Mouse (Mus musculus): ENCODE data around the gene Nfia. TPM values are rescaled to one million over a fixed set of nuclear protein-coding genes. Genes with fewer than 3 reads are reported as not detected.
A peak's percentile ranks its signal among the peaks of the same experiment; 100 is the strongest.

Gene Nfia
- polyA plus RNA-seq, 1 experiment, result 0.02 TPM

DNA sequence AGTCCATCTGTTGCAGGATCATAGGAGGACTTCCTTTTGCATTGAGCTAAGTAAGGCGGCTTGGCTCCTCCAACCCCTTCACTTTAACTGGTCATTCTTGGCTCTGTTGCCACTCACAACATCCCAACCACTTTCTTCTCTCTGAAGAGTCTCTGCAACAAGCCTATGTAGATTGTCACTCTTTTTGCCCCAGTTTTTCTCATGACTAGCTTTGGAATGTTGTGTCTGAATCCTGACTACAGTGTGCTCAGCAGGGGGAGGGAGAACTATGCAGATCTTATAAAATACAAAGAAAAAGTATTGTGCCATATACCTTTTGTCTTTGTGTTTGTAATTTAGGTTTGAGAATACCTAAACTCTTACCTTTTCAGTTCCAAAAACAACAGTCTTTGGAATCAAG, 119.1 kb downstream of the Nfia start:
- peaks cover 50% of the 10 kb centered on the region for H3K4me1 ChIP-seq
- no peaks in the 10 kb centered on the region for H3K27me3 ChIP-seq (replicated peaks)
- H3K9me3 ChIP-seq, result no peaks in the 10 kb centered on the region
- no peaks in the 10 kb centered on the region for H3K36me3 ChIP-seq (replicated peaks; ENCODE audit: low read length)
- no peak for TF ChIP-seq GATA1 (IDR thresholded peaks at IDR 0.05; ENCODE audit: borderline replicate concordance, low read length)
- TF ChIP-seq FLI1 (IDR thresholded peaks at IDR 0.05; ENCODE audit: low read length), result no peak
- peak overlapping the region; percentile 14 for H3K4me3 ChIP-seq (replicated peaks)

DNA sequence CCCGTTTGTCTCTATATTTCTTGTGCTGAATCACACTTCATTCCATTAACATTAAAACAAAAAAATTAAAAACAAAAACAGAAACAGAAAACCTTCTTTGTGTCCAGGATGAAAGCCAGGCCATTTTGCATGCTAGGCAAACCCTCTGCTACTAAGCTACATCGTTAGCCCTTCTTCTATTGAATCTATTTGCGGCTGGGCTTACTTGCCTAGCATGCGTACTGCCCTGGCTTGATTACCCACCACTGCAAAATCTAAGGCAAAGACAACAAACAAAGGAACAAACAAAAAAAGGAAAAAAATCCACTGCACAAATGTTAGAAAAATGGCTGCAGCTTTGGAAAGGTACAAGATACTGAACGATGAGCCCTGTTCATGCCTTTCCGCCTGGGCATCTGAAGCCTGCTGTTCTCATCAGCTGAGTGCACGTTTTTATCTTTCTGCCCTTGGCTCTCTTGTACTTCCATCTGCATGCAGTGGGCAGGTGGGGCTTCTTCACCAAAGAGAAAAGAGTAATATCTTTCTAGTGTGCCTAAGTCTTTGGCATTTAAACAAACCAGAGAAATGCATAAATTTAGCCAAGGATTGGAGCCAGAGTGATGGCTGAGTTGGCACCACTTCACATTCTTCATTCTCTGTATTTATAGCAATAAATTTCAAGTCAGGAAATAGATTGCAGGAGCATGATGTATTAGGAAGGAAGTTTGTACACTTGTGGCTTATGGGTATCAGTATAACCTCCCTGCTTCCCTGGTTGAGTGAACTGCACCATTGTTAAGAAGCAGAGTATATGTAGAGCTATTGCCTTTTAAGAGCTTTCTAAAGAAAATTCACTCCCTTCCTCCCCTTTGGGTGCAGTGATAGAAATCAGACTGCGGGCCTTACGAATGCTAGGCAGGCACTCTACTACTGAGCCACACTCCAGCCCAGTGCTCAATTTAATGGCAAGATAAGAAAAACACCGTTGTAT, 121.7 kb downstream of the Nfia start:
- no peaks in the 10 kb centered on the region for H3K27me3 ChIP-seq (replicated peaks)
- no peak for TF ChIP-seq GATA1 (IDR thresholded peaks at IDR 0.05; ENCODE audit: borderline replicate concordance, low read length)

DNA sequence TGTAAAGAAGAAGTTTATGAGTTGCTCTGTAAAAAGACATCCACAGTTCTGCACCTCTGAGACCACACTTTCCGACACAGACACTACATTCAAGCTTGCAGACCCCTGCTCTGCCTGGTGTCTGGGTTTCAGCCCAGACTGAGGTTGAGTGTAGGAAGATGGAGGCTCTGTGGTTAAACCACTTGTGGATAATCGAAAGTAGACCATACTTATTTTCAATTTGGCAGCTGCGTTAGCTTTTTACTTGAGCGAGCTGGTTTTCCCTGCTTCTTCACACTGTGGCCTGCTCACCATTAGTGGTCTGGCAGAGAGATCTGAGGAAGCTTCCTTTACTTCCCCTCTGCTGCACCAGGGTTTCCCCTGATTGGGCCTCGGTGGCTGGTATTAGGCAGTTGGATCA, 123.4 kb downstream of the Nfia start:
- Histone ChIP-seq H3K4me3 (replicated peaks) (no peak overlapping the region), H3K27me3 (replicated peaks) (no peaks in the 10 kb centered on the region), H3K4me1 (peaks cover 58% of the 10 kb centered on the region), H3K36me3 (replicated peaks; ENCODE audit: low read length) (no peaks in the 10 kb centered on the region), H3K9me3 (no peaks in the 10 kb centered on the region)
- no peak for TF ChIP-seq GATA1 (IDR thresholded peaks at IDR 0.05; ENCODE audit: borderline replicate concordance, low read length)
- no peak for TF ChIP-seq FLI1 (IDR thresholded peaks at IDR 0.05; ENCODE audit: low read length)

More for the DNA sequence above, 121.7 kb downstream of the Nfia start:
- Histone ChIP-seq H3K36me3 (replicated peaks; ENCODE audit: low read length) (no peaks in the 10 kb centered on the region), H3K9me3 (no peaks in the 10 kb centered on the region), H3K4me3 (replicated peaks) (no peak overlapping the region), H3K4me1 (peaks cover 55% of the 10 kb centered on the region)

DNA sequence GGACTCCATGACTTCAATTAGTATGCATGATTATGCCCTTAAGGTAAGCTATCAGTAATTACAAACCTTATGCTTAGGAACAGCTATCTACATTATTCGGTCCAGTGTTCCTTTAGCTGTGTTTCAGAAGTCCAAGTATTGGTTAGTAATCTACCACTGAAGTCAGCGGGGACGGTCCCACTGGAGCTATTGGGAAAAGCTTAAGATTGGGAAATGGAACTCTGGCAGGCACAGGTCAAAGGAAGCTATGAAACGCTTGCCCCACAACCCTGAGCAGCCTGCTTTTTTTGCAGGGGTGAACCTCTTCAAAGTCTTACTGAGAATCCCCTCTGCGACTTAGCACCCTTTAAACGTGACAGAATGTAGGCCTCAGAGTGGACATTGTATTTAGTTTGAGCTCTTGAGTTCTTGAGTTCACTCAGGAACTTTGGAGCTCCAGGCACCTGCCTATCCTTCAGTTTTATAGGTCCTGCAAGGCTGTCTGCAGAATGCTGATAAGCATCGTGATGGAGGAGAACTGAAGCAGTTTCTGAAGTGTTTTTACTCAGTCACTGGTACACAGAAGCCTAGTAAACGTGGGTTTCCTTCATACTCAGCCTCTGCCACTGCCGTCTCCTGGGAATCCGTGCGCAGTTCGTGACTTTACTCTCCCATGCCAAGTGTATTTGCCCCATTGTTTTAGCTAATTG, 127.9 kb downstream of the Nfia start:
- Histone ChIP-seq H3K9me3 (no peaks in the 10 kb centered on the region), H3K4me1 (peaks cover 34% of the 10 kb centered on the region), H3K36me3 (replicated peaks; ENCODE audit: low read length) (no peaks in the 10 kb centered on the region), H3K4me3 (replicated peaks) (no peak overlapping the region), H3K27me3 (replicated peaks) (no peaks in the 10 kb centered on the region)
- TF ChIP-seq FLI1 (IDR thresholded peaks at IDR 0.05; ENCODE audit: low read length), result no peak

- Histone ChIP-seq H3K9me3 (0 out of 2 replicates have a peak, but pooled peaks cover 2% of the 10 kb centered on the region), H3K4me1 (peaks cover 28% of the 10 kb centered on the region), H3K27me3 (replicated peaks) (no peaks in the 10 kb centered on the region), H3K36me3 (replicated peaks; ENCODE audit: low read length) (no peaks in the 10 kb centered on the region), H3K4me3 (replicated peaks) (no peak overlapping the region)
- TF ChIP-seq FLI1 (IDR thresholded peaks at IDR 0.05; ENCODE audit: low read length) (no peak), GATA1 (IDR thresholded peaks at IDR 0.05; ENCODE audit: borderline replicate concordance, low read length) (no peak)
These were observed 133.3 kb downstream of the Nfia start for GRCm38 (mm10) chr4:97905826-97906225.

DNA sequence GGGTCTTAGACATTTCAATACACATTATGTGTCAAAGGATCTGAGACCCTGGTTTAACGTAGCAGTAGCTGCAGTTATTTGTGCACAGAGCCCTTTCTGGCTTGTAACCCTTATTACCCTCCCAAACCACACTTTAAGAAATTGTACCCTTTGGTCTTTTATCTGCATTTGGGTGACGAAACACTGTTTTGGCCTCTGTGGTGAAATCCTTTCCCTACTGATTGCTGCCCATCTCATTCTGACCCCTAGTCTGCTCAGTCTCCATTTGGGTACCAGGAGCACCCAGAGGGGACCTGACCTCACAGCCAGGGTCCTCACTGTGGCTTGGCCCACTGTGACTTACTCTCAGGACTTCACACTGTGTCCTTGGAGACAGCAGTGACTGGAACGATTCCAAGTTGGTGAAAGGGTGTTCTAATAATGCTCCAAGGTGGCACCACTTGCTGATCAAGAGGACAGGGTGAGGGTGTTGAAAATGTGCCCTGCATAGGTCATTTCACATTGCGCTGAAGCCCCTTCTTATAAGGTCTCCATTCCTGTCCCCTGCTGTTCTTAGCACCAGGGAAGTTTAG, 136.1 kb downstream of the Nfia start:
- no peaks in the 10 kb centered on the region for H3K36me3 ChIP-seq (replicated peaks; ENCODE audit: low read length)
- TF ChIP-seq FLI1 (IDR thresholded peaks at IDR 0.05; ENCODE audit: low read length), result no peak
- no peak for TF ChIP-seq GATA1 (IDR thresholded peaks at IDR 0.05; ENCODE audit: borderline replicate concordance, low read length)
- H3K4me3 ChIP-seq (replicated peaks), result no peak overlapping the region
- H3K27me3 ChIP-seq (replicated peaks), result no peaks in the 10 kb centered on the region
- H3K4me1 ChIP-seq, result peaks cover 25% of the 10 kb centered on the region
- 0 out of 2 replicates have a peak, but pooled peaks cover 4% of the 10 kb centered on the region for H3K9me3 ChIP-seq

DNA sequence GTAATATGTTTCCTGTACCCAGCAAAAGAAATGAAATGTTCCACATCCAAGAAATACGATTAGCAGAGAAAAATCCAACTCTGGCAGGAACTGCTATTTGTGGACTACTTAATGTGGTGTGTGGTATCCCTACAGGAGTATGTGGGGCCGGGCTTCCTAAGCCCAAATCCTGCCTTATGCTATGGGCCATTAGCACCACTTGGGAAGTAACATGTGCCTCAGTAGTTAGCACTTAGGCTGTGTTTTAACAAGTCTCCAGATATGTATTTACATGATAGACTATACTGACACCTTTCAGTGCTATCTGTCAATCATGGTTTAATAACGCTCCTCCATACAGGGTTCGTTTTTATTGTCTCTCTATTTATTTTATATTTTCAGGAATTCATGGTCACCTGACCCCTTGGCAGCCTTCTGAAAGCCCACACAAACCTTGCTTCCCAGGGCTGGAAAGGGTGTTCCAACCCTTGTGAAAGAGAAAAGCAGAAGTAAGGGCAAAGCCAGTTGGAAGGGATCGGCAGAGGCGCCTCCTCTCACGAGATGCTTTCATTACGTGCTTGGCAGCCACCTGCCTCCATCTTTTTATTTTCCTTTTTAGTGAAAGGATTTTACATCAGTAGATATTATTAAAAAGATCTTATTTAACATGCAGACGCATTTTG, 137.7 kb downstream of the Nfia start:
- Histone ChIP-seq H3K4me3 (replicated peaks) (no peak overlapping the region), H3K36me3 (replicated peaks; ENCODE audit: low read length) (no peaks in the 10 kb centered on the region), H3K27me3 (replicated peaks) (peaks cover 2% of the 10 kb centered on the region), H3K9me3 (0 out of 2 replicates have a peak, but pooled peaks cover 4% of the 10 kb centered on the region), H3K4me1 (peaks cover 20% of the 10 kb centered on the region)
- no peak for TF ChIP-seq FLI1 (IDR thresholded peaks at IDR 0.05; ENCODE audit: low read length)
- TF ChIP-seq GATA1 (IDR thresholded peaks at IDR 0.05; ENCODE audit: borderline replicate concordance, low read length), result no peak

GRCm38 (mm10) chr4:97910777-97911580, 138.4 kb downstream of the Nfia start:
- Histone ChIP-seq H3K27me3 (replicated peaks) (peaks cover 2% of the 10 kb centered on the region), H3K4me1 (peaks cover 20% of the 10 kb centered on the region), H3K4me3 (replicated peaks) (no peak overlapping the region), H3K9me3 (0 out of 2 replicates have a peak, but pooled peaks cover 4% of the 10 kb centered on the region), H3K36me3 (replicated peaks; ENCODE audit: low read length) (no peaks in the 10 kb centered on the region)
- no peak for TF ChIP-seq GATA1 (IDR thresholded peaks at IDR 0.05; ENCODE audit: borderline replicate concordance, low read length)

GRCm38 (mm10) chr4:97911755-97912154, 139.2 kb downstream of the Nfia start:
- Histone ChIP-seq H3K36me3 (replicated peaks; ENCODE audit: low read length) (no peaks in the 10 kb centered on the region), H3K27me3 (replicated peaks) (peaks cover 2% of the 10 kb centered on the region), H3K4me1 (peaks cover 20% of the 10 kb centered on the region), H3K9me3 (0 out of 2 replicates have a peak, but pooled peaks cover 4% of the 10 kb centered on the region), H3K4me3 (replicated peaks) (no peak overlapping the region)
- TF ChIP-seq FLI1 (IDR thresholded peaks at IDR 0.05; ENCODE audit: low read length), result no peak
- no peak for TF ChIP-seq GATA1 (IDR thresholded peaks at IDR 0.05; ENCODE audit: borderline replicate concordance, low read length)
